In the genomic region with DNA sequence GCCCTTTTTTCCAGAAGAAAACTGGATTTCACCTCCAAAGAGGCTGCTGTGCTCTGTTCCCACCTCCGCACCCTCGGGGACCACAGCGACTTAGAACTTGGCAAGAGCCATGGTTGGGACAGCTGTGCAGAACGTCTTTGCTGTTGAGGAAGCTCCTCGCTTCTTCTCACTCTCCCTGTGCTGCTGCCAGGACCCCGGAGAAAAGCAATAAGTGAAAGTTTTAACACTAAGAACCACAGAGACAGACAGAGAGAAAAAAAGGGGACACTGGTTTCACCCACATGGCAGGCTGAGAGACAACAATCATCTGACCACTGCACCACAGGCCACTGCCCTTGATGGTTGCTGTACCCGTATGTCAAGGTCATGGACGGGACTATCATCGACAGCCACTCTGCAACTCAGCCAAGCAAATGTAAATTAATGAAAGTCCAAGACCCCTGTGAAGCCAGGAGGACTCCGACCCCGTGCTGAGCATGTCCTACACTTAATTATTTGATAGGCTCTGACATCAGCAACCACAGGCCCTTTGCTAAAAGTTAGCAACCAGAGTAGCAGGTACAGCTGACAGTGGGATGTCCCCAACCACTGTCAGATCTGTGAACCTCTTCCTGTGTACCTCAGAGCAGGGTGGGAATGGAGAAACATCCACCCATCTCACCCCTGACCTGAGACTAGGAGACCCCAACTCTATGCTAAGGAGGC, we compare ENCODE assay signal across 23 mouse cellular contexts.
DNase-seq lines count a peak whose midpoint lies in the region; ATAC-seq lines count a peak whose summit lies in the region.
"Had no signal": no experiment of that assay in that cellular context is flagged by ENCODE, and none has a peak within 500 bp of the region (broad histone marks: within the 10 kb centered on the region; RNA-seq: fewer than 3 reads in every experiment).

No protein-coding gene starts in this region.

- 0 out of 2 replicates have a peak overlapping the region, but pooled peaks have one; percentile 62 for H3K27ac ChIP-seq in limb, embryonic 11.5 days (replicated peaks; ENCODE audit: low read depth, low read length)
- H3K27ac ChIP-seq: gastrocnemius, adult 2 months; hindbrain, embryonic 12.5 days; midbrain, embryonic 15.5 days; neural tube, embryonic 15.5 days had no signal

- no peak overlapping the region for H3K9ac ChIP-seq in limb, embryonic 11.5 days (ENCODE audit: low read length)
- H3K9ac ChIP-seq: hindbrain, embryonic 12.5 days; liver, postnatal 0 days; midbrain, embryonic 15.5 days; neural tube, embryonic 15.5 days had no signal

- H3K4me3 ChIP-seq in limb, embryonic 11.5 days (ENCODE audit: low read depth, low read length): no peak overlapping the region
- H3K4me3 ChIP-seq: gastrocnemius, adult 2 months; hindbrain, embryonic 12.5 days; midbrain, embryonic 15.5 days; myocyte; neural tube, embryonic 15.5 days had no signal

- no peaks in the 10 kb centered on the region for H3K27me3 ChIP-seq in limb, embryonic 11.5 days (ENCODE audit: control insufficient read depth, insufficient read depth, low read length)
- H3K27me3 ChIP-seq: hindbrain, embryonic 12.5 days; midbrain, embryonic 15.5 days; neural tube, embryonic 15.5 days; Patski had no signal

- no peak overlapping the region for H3K4me2 ChIP-seq in limb, embryonic 11.5 days (ENCODE audit: low read depth, severe bottlenecking)
- H3K4me2 ChIP-seq: hindbrain, embryonic 12.5 days; midbrain, embryonic 15.5 days; neural tube, embryonic 15.5 days had no signal

- 0 out of 2 replicates have a peak, but pooled peaks have one; percentile 44 for ATAC-seq in frontal cortex, adult (ENCODE audit: low TSS enrichment)
- no peak for ATAC-seq in limb, embryonic 11.5 days (ENCODE audit: insufficient number of reproducible peaks, low FRiP score, low TSS enrichment, low read depth)
- ATAC-seq: liver, postnatal 0 days; midbrain, embryonic 15.5 days; Patski had no signal

- H3K9me3 ChIP-seq in limb, embryonic 11.5 days (ENCODE audit: control insufficient read depth, low read length): no peaks in the 10 kb centered on the region
- H3K9me3 ChIP-seq: hindbrain, embryonic 12.5 days; midbrain, embryonic 15.5 days; neural tube, embryonic 15.5 days had no signal

- H3K4me1 ChIP-seq in limb, embryonic 11.5 days (ENCODE audit: control insufficient read depth, insufficient read depth, low read length): peaks cover 45% of the 10 kb centered on the region
- H3K4me1 ChIP-seq: midbrain, embryonic 15.5 days; neural tube, embryonic 15.5 days had no signal

- DNase-seq in frontal cortex, postnatal 14 days (ENCODE audit: low spot score in 2 of 2): no peak
- DNase-seq in left cerebral cortex, adult 18-20 months (ENCODE audit: low spot score in 2 of 2): peak; percentile 7 to 9
- DNase-seq in left cerebral cortex, adult 11 months (ENCODE audit: low spot score): no peak
- peak; percentile 15 for DNase-seq in T-cell, adult 2 months (ENCODE audit: low spot score)
- DNase-seq in limb, embryonic 11.5 days (ENCODE audit: low spot score): no peak
- no peak for DNase-seq in cerebellum, adult 8-10 months
- no peak for DNase-seq in natural killer cell, adult 2 months (ENCODE audit: low spot score in 2 of 2)
- DNase-seq: adrenal gland, postnatal 14 days; cerebellum, adult 11-12 months; cerebellum, postnatal 25 days; embryo, embryonic 11 days; gastrocnemius, adult 2 months; kidney, adult 2 months; kidney, postnatal 10 days; liver, postnatal 0 days; lung, postnatal 10 days; thymus, postnatal 25 days had no signal

- WGBS in limb, embryonic 11.5 days: 58% methylated on average over 11 of the region's 11 CpGs

- H3K36me3 ChIP-seq in limb, embryonic 11.5 days (ENCODE audit: control insufficient read depth, insufficient read depth, low read length): no peaks in the 10 kb centered on the region
- H3K36me3 ChIP-seq: hindbrain, embryonic 12.5 days; midbrain, embryonic 15.5 days; neural tube, embryonic 15.5 days had no signal

Comparison
In these comparisons a context has a peak if more than half of its experiments do, and no peak if none do; other contexts are left out.
1. DNase-seq: peak in left cerebral cortex, adult 18-20 months (2 of 2) and T-cell, adult 2 months (single experiment); none in frontal cortex, postnatal 14 days (0 of 2), left cerebral cortex, adult 11 months (single experiment), limb, embryonic 11.5 days (single experiment), cerebellum, adult 8-10 months (single experiment) and natural killer cell, adult 2 months (0 of 2).